Mouse (Mus musculus): ENCODE data around the gene Slc30a3.

GRCm38 (mm10) chr5:31081386-31081785 is 26.7 kb downstream of the Slc30a3 start:
- TF ChIP-seq CTCF (IDR thresholded peaks at IDR 0.05; ENCODE audit: low read depth): peak; percentile 90
- no peak for TF ChIP-seq EP300 (IDR thresholded peaks at IDR 0.05; ENCODE audit: low read depth)

Measured in liver, embryonic 14.5 days (tissue).